Mouse (Mus musculus): ENCODE data around the gene Chchd1. TPM values are rescaled to one million over a fixed set of nuclear protein-coding genes. Genes with fewer than 3 reads are reported as not detected.
A peak's percentile ranks its signal among the peaks of the same experiment; 100 is the strongest.

The Chchd1 gene
- polyA plus RNA-seq, 1 experiment = 54.0 TPM

GRCm38 (mm10) chr14:20748388-20748787 is 45.6 kb downstream of the Chchd1 start:
- H3K27me3 ChIP-seq (replicated peaks; ENCODE audit: control insufficient read depth, insufficient read depth, low read length) = no peaks in the 10 kb centered on the region
- H3K27ac ChIP-seq (ENCODE audit: insufficient read depth, low read depth, low read length) = no peak overlapping the region
- H3K4me3 ChIP-seq (ENCODE audit: insufficient read depth, low read depth, low read length) = no peak overlapping the region
- 69% methylated on average over 4 of the region's 4 CpGs for WGBS
- no peak for DNase-seq
- H3K4me1 ChIP-seq (ENCODE audit: control insufficient read depth, insufficient read depth, low read length) = peaks cover 3% of the 10 kb centered on the region; the same call in 1 of the 2 replicates
- H3K36me3 ChIP-seq (ENCODE audit: control insufficient read depth, insufficient read depth, low read length) = peaks cover 4% of the 10 kb centered on the region
- no peak for TF ChIP-seq CTCF (conservative IDR thresholded peaks at IDR 0.05; ENCODE audit: insufficient read depth, insufficient read length, low read depth, low read length)
- no peak for TF ChIP-seq POLR2A (IDR thresholded peaks at IDR 0.05; ENCODE audit: low read depth, low read length)

- Histone ChIP-seq H3K4me3 (ENCODE audit: insufficient read depth, low read depth, low read length) (no peak overlapping the region), H3K27ac (ENCODE audit: insufficient read depth, low read depth, low read length) (0 out of 2 replicates have a peak overlapping the region, but pooled peaks have one; percentile 7), H3K36me3 (ENCODE audit: control insufficient read depth, insufficient read depth, low read length) (no peaks in the 10 kb centered on the region), H3K4me1 (ENCODE audit: control insufficient read depth, insufficient read depth, low read length) (peaks cover 3% of the 10 kb centered on the region; the same call in 1 of the 2 replicates), H3K27me3 (replicated peaks; ENCODE audit: control insufficient read depth, insufficient read depth, low read length) (no peaks in the 10 kb centered on the region)
- DNase-seq = no peak
- WGBS = 81% methylated on average over 4 of the region's 4 CpGs
- no peak for TF ChIP-seq POLR2A (IDR thresholded peaks at IDR 0.05; ENCODE audit: low read depth, low read length)
- no peak for TF ChIP-seq CTCF (conservative IDR thresholded peaks at IDR 0.05; ENCODE audit: insufficient read depth, insufficient read length, low read depth, low read length)
These were observed 46.8 kb downstream of the Chchd1 start for GRCm38 (mm10) chr14:20749494-20750051.

GRCm38 (mm10) chr14:20750503-20750902 is 47.7 kb downstream of the Chchd1 start:
- Histone ChIP-seq H3K27ac (ENCODE audit: insufficient read depth, low read depth, low read length) (no peak overlapping the region), H3K4me1 (ENCODE audit: control insufficient read depth, insufficient read depth, low read length) (peaks cover 3% of the 10 kb centered on the region; the same call in 1 of the 2 replicates), H3K4me3 (ENCODE audit: insufficient read depth, low read depth, low read length) (no peak overlapping the region), H3K27me3 (replicated peaks; ENCODE audit: control insufficient read depth, insufficient read depth, low read length) (no peaks in the 10 kb centered on the region), H3K36me3 (ENCODE audit: control insufficient read depth, insufficient read depth, low read length) (no peaks in the 10 kb centered on the region)
- WGBS = 60% methylated on average over 5 of the region's 5 CpGs
- no peak for DNase-seq
- TF ChIP-seq POLR2A (IDR thresholded peaks at IDR 0.05; ENCODE audit: low read depth, low read length) (no peak), CTCF (conservative IDR thresholded peaks at IDR 0.05; ENCODE audit: insufficient read depth, insufficient read length, low read depth, low read length) (no peak)

GRCm38 (mm10) chr14:20753792-20754191 is 51.0 kb downstream of the Chchd1 start:
- H3K4me1 ChIP-seq (ENCODE audit: control insufficient read depth, insufficient read depth, low read length) = peaks cover 6% of the 10 kb centered on the region; the same call in 1 of the 2 replicates
- DNase-seq = no peak
- TF ChIP-seq POLR2A (IDR thresholded peaks at IDR 0.05; ENCODE audit: low read depth, low read length) (no peak), CTCF (conservative IDR thresholded peaks at IDR 0.05; ENCODE audit: insufficient read depth, insufficient read length, low read depth, low read length) (no peak)
- no peaks in the 10 kb centered on the region for H3K27me3 ChIP-seq (replicated peaks; ENCODE audit: control insufficient read depth, insufficient read depth, low read length)
- no peak overlapping the region for H3K27ac ChIP-seq (ENCODE audit: insufficient read depth, low read depth, low read length)
- no peaks in the 10 kb centered on the region for H3K36me3 ChIP-seq (ENCODE audit: control insufficient read depth, insufficient read depth, low read length)
- H3K4me3 ChIP-seq (ENCODE audit: insufficient read depth, low read depth, low read length) = no peak overlapping the region
- 85% methylated on average over 3 of the region's 3 CpGs for WGBS

Other genes with a start within 250 kb of the Chchd1 start
- 84.0 and 92.2 TPM in 2 replicates for gene Anxa7, start 222.9 kb upstream of the Chchd1 start, polyA plus RNA-seq (2012; rRNA removed)
- 0.19 and 0.45 TPM in 2 replicates for gene Mss51, start 206.1 kb upstream of the Chchd1 start, polyA plus RNA-seq (2012; rRNA removed)
- gene Ppp3cb, start 156.4 kb upstream of the Chchd1 start, polyA plus RNA-seq (2012; rRNA removed) = 9.7 and 13.7 TPM in 2 replicates
- gene Usp54, start 61.9 kb upstream of the Chchd1 start, polyA plus RNA-seq (2012; rRNA removed) = 7.9 and 8.5 TPM in 2 replicates
- gene Myoz1, start 46.5 kb upstream of the Chchd1 start, polyA plus RNA-seq (2012; rRNA removed) = 0.26 and 8.9 TPM in 2 replicates
- 0.87 and 1.8 TPM in 2 replicates for gene Synpo2l, start 34.7 kb upstream of the Chchd1 start, polyA plus RNA-seq (2012; rRNA removed)
- gene Sec24c, start 28.7 kb upstream of the Chchd1 start, polyA plus RNA-seq (2012; rRNA removed) = 133 and 153 TPM in 2 replicates
- gene Fut11, start 8.0 kb upstream of the Chchd1 start, polyA plus RNA-seq (2012; rRNA removed) = 7.9 and 11.2 TPM in 2 replicates
- gene Zswim8, start 4.5 kb downstream of the Chchd1 start, polyA plus RNA-seq (2012; rRNA removed) = 136 and 167 TPM in 2 replicates
- 28.7 and 31.4 TPM in 2 replicates for gene Ndst2, start 31.6 kb downstream of the Chchd1 start, polyA plus RNA-seq (2012; rRNA removed)
- 15.4 and 16.0 TPM in 2 replicates for gene Camk2g, start 91.1 kb downstream of the Chchd1 start, polyA plus RNA-seq (2012; rRNA removed)
- gene Plau, start 133.7 kb downstream of the Chchd1 start, polyA plus RNA-seq (2012; rRNA removed) = 261 and 276 TPM in 2 replicates
- gene Vcl, start 226.4 kb downstream of the Chchd1 start, polyA plus RNA-seq (2012; rRNA removed) = 30.6 and 33.1 TPM in 2 replicates